Mouse (Mus musculus) ES-CJ7 (cell line): ENCODE measurements around the gene Svs5.
A peak's percentile ranks its signal among the peaks of the same experiment; 100 is the strongest.
"Not testable (repeated sequence)": the region's sequence is repeated elsewhere in the genome, so short reads cannot be mapped to it uniquely, and the experiment has no call there.

Source experiments
- DNase-seq: peaks from one replicate; pipeline ENCODE4 v3.0.0; 2011; ENCODE audit warnings: low read depth, low spot score

Gene Svs5

GRCm38 (mm10) chr2:164332440-164332839 is at the start of gene Svs5:
TSS of gene Svs5 (plus strand) at chr2:164332740.
- not testable (repeated sequence) for DNase-seq

- DNase-seq: not testable (repeated sequence)
Observed at GRCm38 (mm10) chr2:164288968-164289367, 43.6 kb upstream of the Svs5 start, which contains the start of gene Svs3a. TSS of gene Svs3a (plus strand) at chr2:164289268.

GRCm38 (mm10) chr2:164312599-164312998 is 19.9 kb upstream of the Svs5 start:
- no peak for DNase-seq

- not testable (repeated sequence) for DNase-seq
Observed at GRCm38 (mm10) chr2:164315460-164315859, 17.1 kb upstream of the Svs5 start.

- not testable (repeated sequence) for DNase-seq
Observed at GRCm38 (mm10) chr2:164316451-164316850, 16.1 kb upstream of the Svs5 start, which contains the start of gene Svs6. TSS of gene Svs6 (plus strand) at chr2:164316751.

- DNase-seq: no peak
Observed at GRCm38 (mm10) chr2:164320983-164321382, 11.6 kb upstream of the Svs5 start.

- not testable (repeated sequence) for DNase-seq
Observed at GRCm38 (mm10) chr2:164343732-164344131, 11.2 kb downstream of the Svs5 start.

GRCm38 (mm10) chr2:164347697-164348096 is 15.2 kb downstream of the Svs5 start:
- not testable (repeated sequence) for DNase-seq

GRCm38 (mm10) chr2:164348980-164349379 is 16.4 kb downstream of the Svs5 start:
- DNase-seq: peak; percentile 52

GRCm38 (mm10) chr2:164352697-164353096 is 20.2 kb downstream of the Svs5 start:
- DNase-seq: no peak

GRCm38 (mm10) chr2:164353356-164353755 is 20.8 kb downstream of the Svs5 start:
- no peak for DNase-seq

GRCm38 (mm10) chr2:164356177-164356967 is 23.8 kb downstream of the Svs5 start:
- DNase-seq: no peak

- DNase-seq: no peak
Observed at GRCm38 (mm10) chr2:164358373-164358772, 25.8 kb downstream of the Svs5 start.

GRCm38 (mm10) chr2:164359031-164359430 is 26.5 kb downstream of the Svs5 start:
- no peak for DNase-seq

GRCm38 (mm10) chr2:164359668-164360067 is 27.1 kb downstream of the Svs5 start:
- DNase-seq: no peak

- no peak for DNase-seq
Observed at GRCm38 (mm10) chr2:164360974-164361657, 28.6 kb downstream of the Svs5 start.

GRCm38 (mm10) chr2:164366947-164367346 is 34.4 kb downstream of the Svs5 start:
- no peak for DNase-seq

- no peak for DNase-seq
Observed at GRCm38 (mm10) chr2:164368620-164369105, 36.1 kb downstream of the Svs5 start.

GRCm38 (mm10) chr2:164371371-164371770 is 38.8 kb downstream of the Svs5 start:
- DNase-seq: no peak

GRCm38 (mm10) chr2:164372408-164373053 is 40.0 kb downstream of the Svs5 start:
- no peak for DNase-seq

GRCm38 (mm10) chr2:164373187-164373586 is 40.6 kb downstream of the Svs5 start:
- DNase-seq: no peak
